Mouse (Mus musculus): Measurements from ENCODE around the gene Spata5. TPM values are rescaled to one million over a fixed set of nuclear protein-coding genes. Genes with fewer than 3 reads are reported as not detected.

The Spata5 gene
- total and polyA plus RNA-seq, 3 experiments: 33.5 to 67.6 TPM; not detected in 1

- Histone ChIP-seq H3K4me3 (ENCODE audit: control insufficient read depth in 1 of 2, insufficient read depth in 1 of 2, low read depth in 2 of 2, low read length in 2 of 2) (no peak overlapping the region), H3K79me2 (ENCODE audit: control insufficient read depth, insufficient read depth, low read length, poor library complexity) (no peaks in the 10 kb centered on the region), H3K27me3 (ENCODE audit: control insufficient read depth in 1 of 2, insufficient read depth in 2 of 2, low read length in 2 of 2) (no peaks in the 10 kb centered on the region), H3K4me1 (ENCODE audit: control insufficient read depth in 1 of 2, insufficient read depth in 2 of 2, low read length in 2 of 2) (no peaks in the 10 kb centered on the region), H3K27ac (ENCODE audit: control insufficient read depth, low read depth, low read length) (no peak overlapping the region), H3K9me3 (replicated peaks; ENCODE audit: insufficient read depth, low read length) (no peaks in the 10 kb centered on the region), H3K9ac (ENCODE audit: control insufficient read depth, low read depth, low read length, poor library complexity, severe bottlenecking) (no peak overlapping the region), H3K36me3 (ENCODE audit: control insufficient read depth in 1 of 2, insufficient read depth in 2 of 2, low read length in 2 of 2) (no peaks in the 10 kb centered on the region)
- TF ChIP-seq ZC3H11A (IDR thresholded peaks at IDR 0.05; ENCODE audit: low read depth, low read length) (no peak), MAX (IDR thresholded peaks at IDR 0.05; ENCODE audit: low read length) (no peak), SIN3A (IDR thresholded peaks at IDR 0.05; ENCODE audit: low read length) (no peak), EP300 (IDR thresholded peaks at IDR 0.05; ENCODE audit: low read depth in 1 of 2, low read length in 2 of 2) (no peak), KAT2A (conservative IDR thresholded peaks at IDR 0.05; ENCODE audit: low read depth, low read length) (no peak), NELFE (IDR thresholded peaks at IDR 0.05; ENCODE audit: low read depth, low read length) (no peak), NRF1 (IDR thresholded peaks at IDR 0.05; ENCODE audit: insufficient read depth, low read depth, low read length, poor library complexity, severe bottlenecking) (no peak)
- no peak for DNase-seq (ENCODE audit: low read depth, low spot score)
Observed at GRCm38 (mm10) chr3:37595721-37596120, 176.0 kb downstream of the Spata5 start.

GRCm38 (mm10) chr3:37596519-37596918 is 176.8 kb downstream of the Spata5 start:
- H3K27ac ChIP-seq (ENCODE audit: control insufficient read depth, low read depth, low read length): no peak overlapping the region
- no peaks in the 10 kb centered on the region for H3K4me1 ChIP-seq (ENCODE audit: control insufficient read depth in 1 of 2, insufficient read depth in 2 of 2, low read length in 2 of 2)
- H3K79me2 ChIP-seq (ENCODE audit: control insufficient read depth, insufficient read depth, low read length, poor library complexity): no peaks in the 10 kb centered on the region
- TF ChIP-seq MXI1 (IDR thresholded peaks at IDR 0.05; ENCODE audit: low read depth, low read length): no peak
- no peak for TF ChIP-seq MEF2A (IDR thresholded peaks at IDR 0.05; ENCODE audit: extremely low read depth, insufficient replicate concordance, low read depth, low read length, poor library complexity, severe bottlenecking)
- no peak for TF ChIP-seq POLR2AphosphoS2 (IDR thresholded peaks at IDR 0.05; ENCODE audit: low read length)
- no peak for TF ChIP-seq ZNF384 (IDR thresholded peaks at IDR 0.05; ENCODE audit: low read depth, low read length)
- no peak for TF ChIP-seq ZC3H11A (IDR thresholded peaks at IDR 0.05; ENCODE audit: low read depth, low read length)
- no peak for TF ChIP-seq USF2 (IDR thresholded peaks at IDR 0.05; ENCODE audit: borderline replicate concordance in 1 of 2, insufficient read depth in 1 of 2, low read depth in 1 of 2, low read length in 2 of 2)
- TF ChIP-seq TCF12 (IDR thresholded peaks at IDR 0.05; ENCODE audit: low read depth, low read length): no peak
- TF ChIP-seq TBP (IDR thresholded peaks at IDR 0.05; ENCODE audit: low read depth, low read length): no peak
- TF ChIP-seq MAZ (IDR thresholded peaks at IDR 0.05; ENCODE audit: low read depth, low read length): no peak
- no peak for TF ChIP-seq RCOR1 (IDR thresholded peaks at IDR 0.05; ENCODE audit: low read depth, low read length)
- no peak for DNase-seq (ENCODE audit: low read depth, low spot score)
- no peak overlapping the region for H3K4me3 ChIP-seq (ENCODE audit: control insufficient read depth in 1 of 2, insufficient read depth in 1 of 2, low read depth in 2 of 2, low read length in 2 of 2)
- no peak overlapping the region for H3K9ac ChIP-seq (ENCODE audit: control insufficient read depth, low read depth, low read length, poor library complexity, severe bottlenecking)
- no peaks in the 10 kb centered on the region for H3K9me3 ChIP-seq (replicated peaks; ENCODE audit: insufficient read depth, low read length)
- no peaks in the 10 kb centered on the region for H3K36me3 ChIP-seq (ENCODE audit: control insufficient read depth in 1 of 2, insufficient read depth in 2 of 2, low read length in 2 of 2)
- no peaks in the 10 kb centered on the region for H3K27me3 ChIP-seq (ENCODE audit: control insufficient read depth in 1 of 2, insufficient read depth in 2 of 2, low read length in 2 of 2)

Data from MEL (cell line).